Mouse (Mus musculus) E14TG2a.4 (cell line): Measurements from ENCODE around the gene Armc9.

Experiments used
- CTCF ChIP-seq: conservative IDR thresholded peaks from 2 replicates; pipeline ENCODE4 v1.5.1; 2014; ENCODE audit warnings: low read length
- POU5F1 ChIP-seq: IDR thresholded peaks from 2 replicates; pipeline ENCODE4 v1.6.1; 2014; ENCODE audit warnings: low read length, borderline replicate concordance

GRCm38 (mm10) chr1:86161061-86161460 is 6.5 kb downstream of the Armc9 start:
- TF ChIP-seq CTCF = no peak
- no peak for TF ChIP-seq POU5F1
